Mouse (Mus musculus): Measurements from ENCODE around the gene Cyp4f39. TPM values are rescaled to one million over a fixed set of nuclear protein-coding genes. Genes with fewer than 3 reads are reported as not detected.
"Not testable (repeated sequence)": the region's sequence is repeated elsewhere in the genome, so short reads cannot be mapped to it uniquely, and the experiment has no call there.

Cyp4f39 gene
- polyA plus RNA-seq, 1 experiment = 0.07 TPM

DNA sequence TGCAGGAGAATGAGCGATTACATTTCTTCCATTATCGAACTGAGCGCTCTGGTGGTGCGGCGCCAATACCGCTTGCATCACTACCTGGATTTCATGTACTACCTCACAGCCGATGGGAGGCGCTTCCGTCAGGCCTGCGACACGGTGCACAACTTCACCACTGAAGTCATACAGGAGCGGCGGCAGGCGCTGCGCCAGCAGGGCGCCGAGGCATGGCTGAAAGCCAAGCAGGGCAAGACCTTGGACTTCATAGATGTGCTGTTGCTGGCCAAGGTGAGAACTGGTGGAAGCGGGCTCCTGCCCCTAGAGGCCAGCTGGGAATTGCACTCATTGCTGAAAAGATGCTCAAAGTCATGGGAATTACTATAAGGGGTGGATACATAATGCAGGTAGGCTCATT, 30.7 kb downstream of the Cyp4f39 start:
- peaks cover 6% of the 10 kb centered on the region for H3K27me3 ChIP-seq (ENCODE audit: control insufficient read depth, insufficient read depth, insufficient read length)
- no peaks in the 10 kb centered on the region for H3K79me2 ChIP-seq (ENCODE audit: control insufficient read depth, insufficient read depth)
- H3K4me3 ChIP-seq = no peak overlapping the region
- H3K4me2 ChIP-seq (ENCODE audit: low read depth) = no peak overlapping the region
- H3ac ChIP-seq (ENCODE audit: control insufficient read depth, insufficient read length) = no peak overlapping the region
- no peaks in the 10 kb centered on the region for H3K36me3 ChIP-seq (ENCODE audit: control insufficient read depth, insufficient read depth)
- no peak for TF ChIP-seq CEBPB (IDR thresholded peaks at IDR 0.05; ENCODE audit: insufficient read depth, poor library complexity, severe bottlenecking)
- TF ChIP-seq TCF3 (IDR thresholded peaks at IDR 0.05; ENCODE audit: insufficient read length, low read depth) = no peak
- TF ChIP-seq MYOG (IDR thresholded peaks at IDR 0.05; ENCODE audit: control insufficient read depth in 1 of 3, insufficient read depth in 1 of 3, insufficient read length in 2 of 3, low read depth in 2 of 3) = no peak
- TF ChIP-seq REST (IDR thresholded peaks at IDR 0.05; ENCODE audit: insufficient read depth, insufficient read length) = no peak
- TF ChIP-seq SRF (IDR thresholded peaks at IDR 0.05; ENCODE audit: control insufficient read depth, insufficient read length, low read depth) = no peak
- no peak for TF ChIP-seq MYOD1 (IDR thresholded peaks at IDR 0.05; ENCODE audit: control insufficient read depth in 1 of 3, insufficient read length in 2 of 3, low read depth in 2 of 3)
- no peak for TF ChIP-seq TCF12 (IDR thresholded peaks at IDR 0.05; ENCODE audit: insufficient read depth, poor library complexity, severe bottlenecking)
- TF ChIP-seq USF1 (IDR thresholded peaks at IDR 0.05; ENCODE audit: low read depth) = no peak
- no peak for TF ChIP-seq POLR2AphosphoS2 (IDR thresholded peaks at IDR 0.05; ENCODE audit: insufficient read length, low read depth)
- no peak for TF ChIP-seq MAX (IDR thresholded peaks at IDR 0.05; ENCODE audit: low read depth)
- TF ChIP-seq E2F4 (IDR thresholded peaks at IDR 0.05; ENCODE audit: insufficient read depth) = no peak
- TF ChIP-seq POLR2A (IDR thresholded peaks at IDR 0.05; ENCODE audit: insufficient read length, low read depth) = no peak

DNA sequence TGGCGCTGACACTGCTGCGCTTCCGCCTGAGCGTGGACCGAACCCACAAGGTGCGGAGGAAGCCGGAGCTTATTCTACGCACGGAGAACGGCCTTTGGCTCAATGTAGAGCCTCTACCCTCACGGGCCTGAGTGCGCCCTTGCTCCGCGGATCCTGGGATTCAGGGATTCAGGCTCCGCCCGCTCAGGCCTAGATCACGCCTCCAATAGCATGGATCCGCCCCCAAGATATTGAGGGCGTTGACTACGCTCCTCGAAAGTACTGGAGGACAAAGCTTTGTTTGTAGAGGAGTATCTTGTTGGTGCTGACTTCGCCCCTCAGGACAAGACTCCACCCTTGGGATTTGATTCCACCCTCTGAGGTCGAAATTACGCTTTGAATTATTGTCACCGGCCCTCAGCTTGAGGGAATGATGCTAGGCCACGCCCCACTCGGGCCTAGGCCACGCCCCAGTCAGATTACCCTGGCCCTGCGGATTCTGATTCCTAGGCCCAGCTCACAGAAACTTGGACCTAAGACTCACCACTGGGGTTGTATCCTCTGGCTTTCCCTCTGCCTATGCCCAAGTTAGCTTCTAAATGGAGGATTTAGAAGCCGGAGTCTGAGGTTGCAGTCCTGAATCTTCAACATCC, 39.9 kb downstream of the Cyp4f39 start:
- no peak overlapping the region for H3K4me3 ChIP-seq
- no peak overlapping the region for H3ac ChIP-seq (ENCODE audit: control insufficient read depth, insufficient read length)
- H3K27me3 ChIP-seq (ENCODE audit: control insufficient read depth, insufficient read depth, insufficient read length) = peaks cover 4% of the 10 kb centered on the region
- H3K4me2 ChIP-seq (ENCODE audit: low read depth) = no peak overlapping the region
- no peaks in the 10 kb centered on the region for H3K79me2 ChIP-seq (ENCODE audit: control insufficient read depth, insufficient read depth)
- TF ChIP-seq MAX (IDR thresholded peaks at IDR 0.05; ENCODE audit: low read depth) (no peak), USF1 (IDR thresholded peaks at IDR 0.05; ENCODE audit: low read depth) (no peak)
- H3K36me3 ChIP-seq (ENCODE audit: control insufficient read depth, insufficient read depth) = no peaks in the 10 kb centered on the region

DNA sequence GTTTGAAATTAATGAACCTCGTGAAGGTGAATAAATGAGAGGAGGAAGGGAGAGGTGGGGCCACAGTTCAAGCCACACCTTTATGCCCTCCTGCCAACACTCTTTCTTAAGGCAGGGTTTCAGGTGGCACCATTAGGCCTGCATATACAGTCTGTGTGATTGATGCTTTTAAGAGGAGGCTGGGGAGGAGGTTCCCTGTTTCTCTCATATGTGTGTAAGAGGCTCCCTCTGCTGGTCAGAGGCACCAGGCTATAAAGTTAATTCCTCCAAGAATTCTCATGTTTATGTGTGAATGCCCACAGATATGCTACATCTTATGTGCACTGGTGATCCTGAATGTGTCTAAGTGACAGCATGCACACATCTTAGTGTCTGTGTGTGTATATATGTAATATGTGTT, 42.1 kb downstream of the Cyp4f39 start:
- no peak overlapping the region for H3ac ChIP-seq (ENCODE audit: control insufficient read depth, insufficient read length)
- H3K4me2 ChIP-seq (ENCODE audit: low read depth) = no peak overlapping the region
- TF ChIP-seq E2F4 (IDR thresholded peaks at IDR 0.05; ENCODE audit: insufficient read depth) (no peak), SRF (IDR thresholded peaks at IDR 0.05; ENCODE audit: control insufficient read depth, insufficient read length, low read depth) (no peak), MYOD1 (IDR thresholded peaks at IDR 0.05; ENCODE audit: control insufficient read depth in 1 of 3, insufficient read length in 2 of 3, low read depth in 2 of 3) (no peak), MYOG (IDR thresholded peaks at IDR 0.05; ENCODE audit: control insufficient read depth in 1 of 3, insufficient read depth in 1 of 3, insufficient read length in 2 of 3, low read depth in 2 of 3) (no peak), POLR2A (IDR thresholded peaks at IDR 0.05; ENCODE audit: insufficient read length, low read depth) (no peak), CEBPB (IDR thresholded peaks at IDR 0.05; ENCODE audit: insufficient read depth, poor library complexity, severe bottlenecking) (no peak), TCF3 (IDR thresholded peaks at IDR 0.05; ENCODE audit: insufficient read length, low read depth) (no peak), REST (IDR thresholded peaks at IDR 0.05; ENCODE audit: insufficient read depth, insufficient read length) (no peak), POLR2AphosphoS2 (IDR thresholded peaks at IDR 0.05; ENCODE audit: insufficient read length, low read depth) (no peak), MAX (IDR thresholded peaks at IDR 0.05; ENCODE audit: low read depth) (no peak), TCF12 (IDR thresholded peaks at IDR 0.05; ENCODE audit: insufficient read depth, poor library complexity, severe bottlenecking) (no peak), USF1 (IDR thresholded peaks at IDR 0.05; ENCODE audit: low read depth) (no peak)
- no peaks in the 10 kb centered on the region for H3K36me3 ChIP-seq (ENCODE audit: control insufficient read depth, insufficient read depth)
- no peak overlapping the region for H3K4me3 ChIP-seq
- H3K27me3 ChIP-seq (ENCODE audit: control insufficient read depth, insufficient read depth, insufficient read length) = peaks cover 4% of the 10 kb centered on the region
- no peaks in the 10 kb centered on the region for H3K79me2 ChIP-seq (ENCODE audit: control insufficient read depth, insufficient read depth)

DNA sequence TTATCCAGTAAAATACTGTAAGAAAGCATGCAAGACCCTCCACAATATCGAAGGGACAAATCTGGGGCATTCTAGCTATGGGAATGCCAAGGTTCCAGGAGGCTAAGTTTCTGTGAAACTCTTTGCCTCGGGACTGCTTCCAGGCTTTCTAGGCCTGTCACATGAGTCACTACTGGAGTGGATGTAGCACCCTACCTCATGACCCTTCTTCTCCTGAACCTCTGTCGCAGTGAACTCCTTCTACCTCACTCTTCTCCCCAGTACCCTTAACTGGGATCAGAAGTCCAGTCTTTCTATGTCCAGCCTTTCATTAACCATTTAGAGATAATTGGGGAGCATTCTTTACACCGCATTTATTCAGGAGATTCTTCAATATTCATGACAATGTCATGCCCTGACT, 48.0 kb downstream of the Cyp4f39 start:
- H3K4me2 ChIP-seq (ENCODE audit: low read depth); H3K4me3 ChIP-seq; H3ac ChIP-seq (ENCODE audit: control insufficient read depth, insufficient read length); H3K27me3 ChIP-seq (ENCODE audit: control insufficient read depth, insufficient read depth, insufficient read length); H3K36me3 ChIP-seq (ENCODE audit: control insufficient read depth, insufficient read depth); H3K79me2 ChIP-seq (ENCODE audit: control insufficient read depth, insufficient read depth): not testable (repeated sequence)

DNA sequence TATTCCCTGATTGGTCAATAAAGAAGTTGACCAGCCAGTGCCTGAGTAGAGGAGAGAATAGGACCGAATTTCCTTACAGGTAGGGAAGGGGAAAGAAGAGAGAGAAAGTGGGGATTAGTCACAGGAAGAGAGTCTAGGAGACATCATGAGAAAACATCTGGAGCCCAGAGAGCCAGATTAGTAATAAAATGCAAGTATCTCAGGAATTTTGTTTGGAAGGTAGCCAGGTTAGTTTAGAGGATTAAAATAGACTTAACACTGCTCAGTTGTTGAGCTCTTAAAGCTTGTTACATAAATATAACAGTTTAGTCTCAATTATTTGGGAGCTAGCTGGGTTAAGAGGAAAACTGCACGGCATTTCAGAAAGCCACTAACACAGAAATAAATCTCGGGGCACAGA, 48.5 kb downstream of the Cyp4f39 start:
- TF ChIP-seq CEBPB (IDR thresholded peaks at IDR 0.05; ENCODE audit: insufficient read depth, poor library complexity, severe bottlenecking) (no peak), SRF (IDR thresholded peaks at IDR 0.05; ENCODE audit: control insufficient read depth, insufficient read length, low read depth) (no peak), TCF3 (IDR thresholded peaks at IDR 0.05; ENCODE audit: insufficient read length, low read depth) (no peak), E2F4 (IDR thresholded peaks at IDR 0.05; ENCODE audit: insufficient read depth) (no peak), POLR2AphosphoS2 (IDR thresholded peaks at IDR 0.05; ENCODE audit: insufficient read length, low read depth) (no peak), MYOG (IDR thresholded peaks at IDR 0.05; ENCODE audit: control insufficient read depth in 1 of 3, insufficient read depth in 1 of 3, insufficient read length in 2 of 3, low read depth in 2 of 3) (no peak), MAX (IDR thresholded peaks at IDR 0.05; ENCODE audit: low read depth) (no peak), TCF12 (IDR thresholded peaks at IDR 0.05; ENCODE audit: insufficient read depth, poor library complexity, severe bottlenecking) (no peak), MYOD1 (IDR thresholded peaks at IDR 0.05; ENCODE audit: control insufficient read depth in 1 of 3, insufficient read length in 2 of 3, low read depth in 2 of 3) (no peak), POLR2A (IDR thresholded peaks at IDR 0.05; ENCODE audit: insufficient read length, low read depth) (no peak), REST (IDR thresholded peaks at IDR 0.05; ENCODE audit: insufficient read depth, insufficient read length) (no peak), USF1 (IDR thresholded peaks at IDR 0.05; ENCODE audit: low read depth) (no peak)
- Histone ChIP-seq H3K27me3 (ENCODE audit: control insufficient read depth, insufficient read depth, insufficient read length) (no peaks in the 10 kb centered on the region), H3K79me2 (ENCODE audit: control insufficient read depth, insufficient read depth) (no peaks in the 10 kb centered on the region), H3K36me3 (ENCODE audit: control insufficient read depth, insufficient read depth) (no peaks in the 10 kb centered on the region), H3K4me3 (no peak overlapping the region), H3ac (ENCODE audit: control insufficient read depth, insufficient read length) (no peak overlapping the region), H3K4me2 (ENCODE audit: low read depth) (no peak overlapping the region)
